Mouse (Mus musculus) intestine, embryonic 15.5 days (tissue): ENCODE data around the gene Prickle4. TPM values are rescaled to one million over a fixed set of nuclear protein-coding genes. Genes with fewer than 3 reads are reported as not detected.

Experiments
- ATAC-seq: fragments of 200-750 bp; cut with Nextera tagmentation; 2 replicates; pipeline ENCODE4 v1.8.0; 2017; ENCODE audit warnings: moderate TSS enrichment, moderate library complexity
- H3K27ac ChIP-seq: fragments of 300-500 bp; sonication (generic); 2 replicates; pipeline ENCODE4 v1.5.1; 2015; ENCODE audit warnings: mild to moderate bottlenecking, inconsistent platforms
- H3K27me3 ChIP-seq: fragments of 300-500 bp; sonication (generic); replicated peaks from 2 replicates; pipeline ENCODE4 v1.6.1; 2015; ENCODE audit warnings: inconsistent platforms
- H3K36me3 ChIP-seq: fragments of 300-500 bp; sonication (generic); 2 replicates; pipeline ENCODE4 v1.6.1; 2015; ENCODE audit warnings: inconsistent platforms
- H3K4me1 ChIP-seq: fragments of 300-500 bp; sonication (generic); replicated peaks from 2 replicates; pipeline ENCODE4 v1.6.1; 2015; ENCODE audit warnings: inconsistent platforms
- H3K4me2 ChIP-seq: fragments of 300-500 bp; sonication (generic); replicated peaks from 2 replicates; pipeline ENCODE4 v1.6.1; 2015; ENCODE audit warnings: mild to moderate bottlenecking, inconsistent platforms
- H3K4me3 ChIP-seq: fragments of 300-500 bp; sonication (generic); replicated peaks from 2 replicates; pipeline ENCODE4 v1.5.1; 2015; ENCODE audit warnings: inconsistent platforms
- H3K9ac ChIP-seq: fragments of 300-500 bp; sonication (generic); 2 replicates; pipeline ENCODE4 v1.6.1; 2015; ENCODE audit warnings: inconsistent platforms
- H3K9me3 ChIP-seq: fragments of 300-500 bp; sonication (generic); 2 replicates; pipeline ENCODE4 v1.6.1; 2016; ENCODE audit warnings: inconsistent platforms
- WGBS: fragments of 180-500 bp; shearing (Covaris S2); methylation state at CpG from one replicate; pipeline ENCODE4 v1.1.7; 2015; 5-methylcytosine and 5-hydroxymethylcytosine counted together
- polyA plus RNA-seq: library from polyadenylated mRNA; unstranded; fragments of >200 nt; fragmentation: Nextera tagmentation; extraction: Ambion mirVana; gene quantifications from 2 replicates; pipeline ENCODE4 v1.2.1, GENCODE M21; 2015

Prickle4 gene
- polyA plus RNA-seq, 1 experiment from 2014 or later: 0.40 TPM

- peaks cover 17% of the 10 kb centered on the region for H3K36me3 ChIP-seq
- H3K27me3 ChIP-seq: no peaks in the 10 kb centered on the region
- peaks cover 14% of the 10 kb centered on the region for H3K4me1 ChIP-seq
- ATAC-seq: peak; percentile 91
- peak overlapping the region; percentile 88 for H3K4me2 ChIP-seq
- H3K4me3 ChIP-seq: peak overlapping the region; percentile 71
- H3K27ac ChIP-seq: peak overlapping the region; percentile 82
- H3K9ac ChIP-seq: peak overlapping the region; percentile 80
- under 1% methylated on average over 70 of the region's 70 CpGs for WGBS
- no peaks in the 10 kb centered on the region for H3K9me3 ChIP-seq
Observed at GRCm38 (mm10) chr17:47687409-47688343, 6.9 kb downstream of the Prickle4 start.

GRCm38 (mm10) chr17:47682836-47683235 lies 11.7 kb downstream of the Prickle4 start:
- no peaks in the 10 kb centered on the region for H3K27me3 ChIP-seq

GRCm38 (mm10) chr17:47678702-47679101 lies 15.8 kb downstream of the Prickle4 start:
- WGBS: 64% methylated on average over 5 of the region's 5 CpGs
- Histone ChIP-seq H3K27ac (0 out of 2 replicates have a peak overlapping the region, but pooled peaks have one; percentile 48), H3K9ac (no peak overlapping the region; the same call in 1 of the 2 replicates), H3K4me3 (no peak overlapping the region), H3K9me3 (no peaks in the 10 kb centered on the region), H3K4me1 (no peaks in the 10 kb centered on the region), H3K4me2 (no peak overlapping the region), H3K36me3 (peaks cover 16% of the 10 kb centered on the region; the same call in 1 of the 2 replicates), H3K27me3 (no peaks in the 10 kb centered on the region)
- peak; percentile 55; the same call in 1 of the 2 replicates for ATAC-seq

More at GRCm38 (mm10) chr17:47682836-47683235, 11.7 kb downstream of the Prickle4 start:
- no peak overlapping the region for H3K9ac ChIP-seq
- H3K4me3 ChIP-seq: no peak overlapping the region
- H3K4me1 ChIP-seq: peaks cover 8% of the 10 kb centered on the region
- no peaks in the 10 kb centered on the region for H3K9me3 ChIP-seq
- ATAC-seq: no peak
- H3K36me3 ChIP-seq: peaks cover 32% of the 10 kb centered on the region
- 54% methylated on average over 4 of the region's 4 CpGs for WGBS
- no peak overlapping the region for H3K4me2 ChIP-seq
- H3K27ac ChIP-seq: no peak overlapping the region

- Histone ChIP-seq H3K27ac (0 out of 2 replicates have a peak overlapping the region, but pooled peaks have one; percentile 48), H3K36me3 (peaks cover 16% of the 10 kb centered on the region; the same call in 1 of the 2 replicates), H3K9ac (no peak overlapping the region), H3K4me3 (no peak overlapping the region), H3K4me1 (no peaks in the 10 kb centered on the region), H3K9me3 (no peaks in the 10 kb centered on the region), H3K4me2 (no peak overlapping the region), H3K27me3 (no peaks in the 10 kb centered on the region)
- peak; percentile 79 for ATAC-seq
- 52% methylated on average over 5 of the region's 5 CpGs for WGBS
Observed at GRCm38 (mm10) chr17:47678238-47678637, 16.3 kb downstream of the Prickle4 start.

DNA sequence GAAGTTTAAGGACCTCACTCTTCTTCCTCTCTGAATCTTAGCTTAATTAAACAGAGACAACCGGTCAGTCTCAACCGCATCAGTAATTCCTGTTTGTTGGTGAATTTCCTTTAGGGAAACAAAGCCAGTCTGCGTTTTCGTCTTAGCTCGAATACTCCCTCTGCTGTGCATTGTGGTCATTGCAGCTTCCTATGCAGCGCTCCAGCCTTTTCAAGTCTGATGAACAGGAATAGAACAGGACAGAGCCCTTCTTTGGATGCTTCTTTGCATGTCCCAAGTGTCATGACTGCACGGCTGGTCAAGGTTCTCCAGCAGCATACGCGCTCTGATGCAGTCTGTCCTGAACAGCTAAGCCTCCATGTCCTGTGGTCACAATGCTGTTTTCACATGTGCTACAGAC lies 18.0 kb downstream of the Prickle4 start:
- H3K9me3 ChIP-seq: no peaks in the 10 kb centered on the region
- no peaks in the 10 kb centered on the region for H3K27me3 ChIP-seq
- no peak for ATAC-seq
- H3K27ac ChIP-seq: no peak overlapping the region
- peaks cover 16% of the 10 kb centered on the region; the same call in 1 of the 2 replicates for H3K36me3 ChIP-seq
- peaks cover 10% of the 10 kb centered on the region; the same call in 1 of the 2 replicates for H3K4me1 ChIP-seq
- no peak overlapping the region for H3K9ac ChIP-seq
- WGBS: 23% methylated on average over 9 of the region's 9 CpGs
- no peak overlapping the region for H3K4me3 ChIP-seq
- H3K4me2 ChIP-seq: no peak overlapping the region

- H3K9ac ChIP-seq: peak overlapping the region; percentile 44
- H3K4me2 ChIP-seq: peak overlapping the region; percentile 69
- 0 out of 2 replicates have a peak overlapping the region, but pooled peaks have one; percentile 4 for H3K27ac ChIP-seq
- no peaks in the 10 kb centered on the region for H3K9me3 ChIP-seq
- peaks cover 10% of the 10 kb centered on the region; the same call in 1 of the 2 replicates for H3K4me1 ChIP-seq
- peak; percentile 91 for ATAC-seq
- H3K4me3 ChIP-seq: peak overlapping the region; percentile 39
- 8% methylated on average over 68 of the region's 68 CpGs for WGBS
- no peaks in the 10 kb centered on the region for H3K36me3 ChIP-seq
- no peaks in the 10 kb centered on the region for H3K27me3 ChIP-seq
Observed at GRCm38 (mm10) chr17:47672311-47673111, 22.0 kb downstream of the Prickle4 start.

DNA sequence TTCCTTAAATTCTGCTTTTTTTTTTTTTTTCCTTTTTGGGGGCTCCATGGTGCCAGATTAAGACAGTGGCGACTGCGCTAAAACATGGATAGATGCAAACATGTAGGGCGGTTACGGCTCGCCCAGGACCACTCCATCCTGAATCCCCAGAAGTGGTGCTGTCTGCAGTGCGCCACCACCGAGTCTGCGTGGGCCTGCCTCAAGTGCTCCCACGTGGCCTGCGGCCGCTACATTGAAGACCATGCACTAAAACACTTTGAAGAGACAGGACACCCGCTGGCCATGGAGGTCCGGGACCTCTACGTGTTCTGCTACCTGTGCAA lies 22.6 kb downstream of the Prickle4 start:
- H3K27ac ChIP-seq: no peak overlapping the region
- peak overlapping the region; percentile 39 for H3K4me3 ChIP-seq
- no peaks in the 10 kb centered on the region for H3K36me3 ChIP-seq
- H3K27me3 ChIP-seq: no peaks in the 10 kb centered on the region
- peak overlapping the region; percentile 44; the same call in 1 of the 2 replicates for H3K9ac ChIP-seq
- H3K4me2 ChIP-seq: peak overlapping the region; percentile 69
- H3K9me3 ChIP-seq: no peaks in the 10 kb centered on the region
- 35% methylated on average over 14 of the region's 14 CpGs for WGBS
- peak; percentile 36; the same call in 1 of the 2 replicates for ATAC-seq
- peaks cover 10% of the 10 kb centered on the region; the same call in 1 of the 2 replicates for H3K4me1 ChIP-seq

- no peak overlapping the region for H3K4me3 ChIP-seq
- 67% methylated on average over 4 of the region's 4 CpGs for WGBS
- no peak overlapping the region for H3K9ac ChIP-seq
- no peaks in the 10 kb centered on the region for H3K36me3 ChIP-seq
- no peak for ATAC-seq
- no peak overlapping the region for H3K27ac ChIP-seq
- peaks cover 10% of the 10 kb centered on the region; the same call in 1 of the 2 replicates for H3K4me1 ChIP-seq
- no peaks in the 10 kb centered on the region for H3K9me3 ChIP-seq
- H3K27me3 ChIP-seq: no peaks in the 10 kb centered on the region
- H3K4me2 ChIP-seq: no peak overlapping the region
Observed at GRCm38 (mm10) chr17:47669166-47669565, 25.4 kb downstream of the Prickle4 start.

- H3K27me3 ChIP-seq: no peaks in the 10 kb centered on the region
- no peak overlapping the region for H3K27ac ChIP-seq
- no peak overlapping the region for H3K9ac ChIP-seq
- WGBS: 83% methylated on average over 7 of the region's 7 CpGs
- ATAC-seq: no peak
- H3K9me3 ChIP-seq: no peaks in the 10 kb centered on the region
- H3K4me1 ChIP-seq: no peaks in the 10 kb centered on the region
- no peak overlapping the region for H3K4me2 ChIP-seq
- 0 out of 2 replicates have a peak, but pooled peaks cover 3% of the 10 kb centered on the region for H3K36me3 ChIP-seq
- no peak overlapping the region for H3K4me3 ChIP-seq
Observed at GRCm38 (mm10) chr17:47664474-47664873, 30.1 kb downstream of the Prickle4 start.

DNA sequence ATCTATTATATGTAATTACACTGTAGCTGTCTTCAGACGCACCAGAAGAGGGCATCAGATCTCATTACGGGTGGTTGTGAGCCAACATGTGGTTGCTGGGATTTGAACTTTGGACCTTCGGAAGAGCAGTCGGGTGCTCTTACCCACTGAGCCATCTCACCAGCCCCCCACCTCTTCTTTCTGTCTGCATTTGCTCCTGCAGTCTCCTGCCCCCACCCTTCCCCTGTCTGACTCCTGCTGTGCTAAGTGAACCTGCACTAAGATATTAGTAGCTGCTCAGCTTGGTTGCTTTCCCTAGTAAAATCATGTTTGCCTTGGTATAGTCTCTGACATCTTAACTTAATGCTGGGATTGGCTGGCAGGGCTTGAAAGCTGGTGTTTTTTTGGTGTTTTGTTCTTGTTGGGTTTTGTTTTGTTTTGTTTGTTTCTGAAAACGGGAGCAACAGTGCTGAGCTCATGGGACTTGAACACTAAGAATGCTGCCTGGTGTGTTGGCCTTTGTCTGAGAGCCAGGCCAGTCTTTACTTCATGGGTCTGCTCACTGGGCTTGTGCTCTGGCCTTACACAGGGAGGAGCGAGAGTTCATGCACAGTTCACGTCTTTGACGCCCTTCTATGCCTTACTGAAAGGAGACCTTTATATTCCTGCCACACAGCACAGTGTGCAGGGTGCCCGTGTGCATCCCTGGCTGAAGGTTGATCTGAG lies 31.4 kb downstream of the Prickle4 start:
- H3K9me3 ChIP-seq: no peaks in the 10 kb centered on the region

DNA sequence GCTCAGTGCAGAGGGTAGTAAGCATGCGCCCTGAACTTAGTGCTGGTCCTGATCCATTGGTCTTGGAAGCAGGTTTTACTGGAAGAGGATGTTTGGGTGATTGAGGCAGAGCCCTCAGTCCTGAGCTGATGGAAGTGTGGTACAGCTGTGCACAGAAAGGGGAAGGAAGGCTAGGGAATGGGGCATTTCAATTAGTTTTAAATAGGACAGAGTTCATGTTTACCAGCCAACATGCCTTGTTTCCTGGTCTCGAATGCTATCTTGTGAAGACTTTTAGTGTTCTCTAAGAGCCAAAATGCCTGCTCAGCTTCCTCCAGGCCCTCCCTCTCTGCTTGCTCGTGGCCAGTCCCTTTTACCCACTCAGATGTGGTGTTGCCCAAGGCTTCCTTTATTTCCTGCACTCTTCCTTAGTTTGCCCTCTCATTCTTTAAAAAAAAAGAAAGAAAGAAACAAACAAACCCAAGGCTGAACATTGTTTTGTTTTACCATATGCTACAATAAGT lies 35.7 kb downstream of the Prickle4 start:
- Histone ChIP-seq H3K27ac (no peak overlapping the region), H3K9me3 (no peaks in the 10 kb centered on the region), H3K36me3 (0 out of 2 replicates have a peak, but pooled peaks cover 3% of the 10 kb centered on the region), H3K9ac (no peak overlapping the region), H3K4me2 (no peak overlapping the region), H3K4me3 (no peak overlapping the region), H3K27me3 (no peaks in the 10 kb centered on the region), H3K4me1 (no peaks in the 10 kb centered on the region)
- no peak for ATAC-seq
- WGBS: 74% methylated on average over 3 of the region's 3 CpGs

More for the DNA sequence above, 31.4 kb downstream of the Prickle4 start:
- no peak overlapping the region for H3K4me2 ChIP-seq
- no peak overlapping the region for H3K4me3 ChIP-seq
- 0 out of 2 replicates have a peak, but pooled peaks cover 3% of the 10 kb centered on the region for H3K36me3 ChIP-seq
- no peak for ATAC-seq
- H3K27ac ChIP-seq: no peak overlapping the region
- H3K9ac ChIP-seq: no peak overlapping the region
- no peaks in the 10 kb centered on the region for H3K27me3 ChIP-seq
- 77% methylated on average over 9 of the region's 9 CpGs for WGBS
- no peaks in the 10 kb centered on the region for H3K4me1 ChIP-seq
